Mouse (Mus musculus): ENCODE data around the gene Neurl1b.

Neurl1b gene

GRCm38 (mm10) chr17:26490910-26491309 lies 76.3 kb downstream of the Neurl1b start:
- no peak for DNase-seq (ENCODE audit: low spot score in 2 of 2)

GRCm38 (mm10) chr17:26492246-26492645 lies 77.6 kb downstream of the Neurl1b start:
- no peak for DNase-seq (ENCODE audit: low spot score in 2 of 2)

GRCm38 (mm10) chr17:26494642-26495468 lies 80.2 kb downstream of the Neurl1b start:
- no peak for DNase-seq (ENCODE audit: low spot score in 2 of 2)

Measured in cerebellum, postnatal 4 days (tissue).